Mouse (Mus musculus) frontal cortex, postnatal 36 days (tissue): ENCODE data around the gene P2rx7.
A peak's percentile ranks its signal among the peaks of the same experiment; 100 is the strongest.
"Not testable (repeated sequence)": the region's sequence is repeated elsewhere in the genome, so short reads cannot be mapped to it uniquely, and the experiment has no call there.

Experiments
- DNase-seq, 2 experiments: peaks; one replicate each; pipeline ENCODE4 v3.0.0; 2022; ENCODE audit warnings: low spot score in 2 of 2

P2rx7 gene

DNA sequence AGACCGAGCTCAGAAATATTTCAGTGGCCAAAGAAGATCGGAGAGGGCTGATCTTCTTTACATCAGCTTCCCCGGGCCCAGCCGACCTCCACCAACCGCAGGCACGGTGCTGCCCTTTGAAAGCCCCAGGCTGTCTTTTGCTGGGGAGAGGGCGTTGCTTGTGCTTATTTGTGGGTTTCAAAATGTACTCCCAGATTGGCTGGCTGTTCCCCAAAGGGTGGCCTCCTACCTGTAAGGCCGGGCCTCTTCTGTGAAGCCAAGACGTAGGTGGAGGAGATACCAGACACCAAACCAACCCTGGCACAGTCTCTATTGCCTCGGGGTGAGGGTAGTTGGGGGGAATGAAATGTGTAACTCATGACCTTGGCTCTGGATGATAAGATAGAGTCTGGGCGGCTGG lies 2.3 kb downstream of the P2rx7 start:
- DNase-seq: no peak

- DNase-seq: no peak
These were observed 3.7 kb downstream of the P2rx7 start for GRCm38 (mm10) chr5:122647256-122647924.

DNA sequence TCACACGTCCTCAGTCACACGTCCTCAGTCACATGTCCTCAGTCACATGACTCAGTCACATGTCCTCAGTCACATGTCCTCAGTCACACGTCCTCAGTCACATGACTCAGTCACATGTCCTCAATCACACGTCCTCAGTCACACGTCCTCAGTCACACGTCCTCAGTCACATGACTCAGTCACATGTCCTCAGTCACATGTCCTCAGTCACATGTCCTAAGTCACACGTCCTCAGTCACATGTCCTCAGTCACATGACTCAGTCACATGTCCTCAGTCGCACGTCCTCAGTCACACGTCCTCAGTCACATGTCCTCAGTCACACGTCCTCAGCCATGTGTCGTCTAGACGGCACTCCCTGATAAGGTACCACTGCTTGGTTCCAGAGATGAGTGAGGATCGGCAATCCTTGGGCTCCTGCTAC lies 4.3 kb downstream of the P2rx7 start:
- not testable (repeated sequence) for DNase-seq

- peak in 1 of 2 experiments; percentile 56 for DNase-seq
These were observed 5.6 kb downstream of the P2rx7 start for GRCm38 (mm10) chr5:122649264-122649663.

GRCm38 (mm10) chr5:122650100-122650499 lies 6.4 kb downstream of the P2rx7 start:
- no peak for DNase-seq

GRCm38 (mm10) chr5:122652506-122652905 lies 8.8 kb downstream of the P2rx7 start:
- DNase-seq: no peak

- DNase-seq: peak in 1 of 2 experiments; percentile 63
These were observed 9.4 kb downstream of the P2rx7 start for GRCm38 (mm10) chr5:122653112-122653445.

DNA sequence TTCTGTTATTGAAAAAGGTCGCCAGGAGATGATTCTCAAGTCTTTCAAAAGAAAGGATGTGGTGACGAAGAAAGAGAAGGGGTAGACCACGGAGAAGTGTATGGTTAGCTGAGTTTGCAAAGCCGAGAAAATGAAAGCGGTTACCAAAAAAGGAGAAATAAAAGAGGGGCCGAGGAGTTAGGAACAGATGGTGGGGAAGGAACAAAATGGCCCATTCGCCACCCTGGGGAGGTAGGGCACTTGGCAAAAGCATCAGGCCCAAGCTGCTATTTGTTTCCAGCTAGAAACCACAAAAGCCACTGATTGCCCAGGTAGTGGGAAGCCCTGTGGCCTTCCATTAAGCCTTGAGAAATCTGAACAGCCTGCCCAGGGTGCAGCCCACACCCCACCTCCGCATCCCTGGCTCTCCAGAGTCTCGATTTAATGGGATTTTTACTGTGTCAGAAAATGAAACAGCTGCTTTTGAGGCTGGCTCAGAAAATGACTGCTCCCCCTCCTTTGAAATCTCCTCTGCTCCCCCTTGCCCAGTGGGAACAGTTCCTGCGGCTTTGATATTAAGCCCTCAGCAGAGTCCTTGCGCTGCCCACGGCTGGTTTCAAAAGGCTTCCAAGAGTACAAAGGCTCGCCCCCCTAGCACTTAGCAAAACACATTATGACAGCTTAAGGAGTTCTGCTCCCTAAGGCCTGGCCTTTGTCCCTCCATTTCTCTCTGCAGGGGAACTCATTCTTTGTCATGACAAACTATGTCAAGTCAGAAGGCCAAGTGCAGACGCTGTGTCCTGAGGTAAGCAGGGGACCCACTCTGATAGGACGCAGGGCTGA lies 9.9 kb downstream of the P2rx7 start:
- peak; percentile 68 to 69 for DNase-seq

GRCm38 (mm10) chr5:122654268-122654573 lies 10.5 kb downstream of the P2rx7 start:
- DNase-seq: no peak

DNA sequence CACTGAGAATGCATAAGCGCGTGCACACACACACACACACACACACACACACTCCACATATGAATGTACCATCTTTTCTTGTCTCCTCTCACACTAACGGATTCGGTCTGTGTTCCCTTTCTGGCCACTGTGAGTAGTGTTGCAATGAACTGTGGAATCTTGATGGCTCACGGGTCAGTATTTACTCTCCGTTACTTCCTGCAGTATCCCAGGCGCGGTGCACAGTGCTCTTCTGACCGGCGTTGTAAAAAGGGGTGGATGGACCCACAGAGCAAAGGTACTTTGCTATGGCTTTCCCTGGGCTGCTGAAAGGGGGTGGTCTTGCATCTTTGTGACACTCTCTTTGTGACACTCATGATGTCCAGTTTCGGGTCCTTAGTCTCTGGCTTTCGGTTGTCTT lies 13.1 kb downstream of the P2rx7 start:
- no peak for DNase-seq

DNA sequence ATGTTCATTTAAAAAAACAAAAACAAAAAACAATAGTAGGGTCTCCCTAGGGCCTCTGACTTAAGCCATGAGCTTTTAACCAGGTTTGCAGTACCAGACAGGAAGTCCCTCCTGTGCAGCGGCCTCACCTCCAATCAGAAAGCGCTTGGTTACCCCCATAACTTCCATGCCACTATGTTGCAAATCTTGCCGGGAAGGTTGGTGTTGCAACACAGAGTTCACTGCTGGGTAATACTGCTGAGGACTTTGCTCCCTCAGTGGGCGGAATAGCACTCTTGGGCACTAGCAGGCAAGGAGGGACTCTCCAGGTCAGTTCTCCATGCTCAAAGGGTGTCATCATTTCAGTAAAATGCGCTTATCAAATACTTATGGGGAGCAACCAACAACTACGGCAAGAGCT lies 18.8 kb downstream of the P2rx7 start:
- no peak for DNase-seq

- DNase-seq: no peak
These were observed 21.3 kb downstream of the P2rx7 start for GRCm38 (mm10) chr5:122665036-122665435.

DNA sequence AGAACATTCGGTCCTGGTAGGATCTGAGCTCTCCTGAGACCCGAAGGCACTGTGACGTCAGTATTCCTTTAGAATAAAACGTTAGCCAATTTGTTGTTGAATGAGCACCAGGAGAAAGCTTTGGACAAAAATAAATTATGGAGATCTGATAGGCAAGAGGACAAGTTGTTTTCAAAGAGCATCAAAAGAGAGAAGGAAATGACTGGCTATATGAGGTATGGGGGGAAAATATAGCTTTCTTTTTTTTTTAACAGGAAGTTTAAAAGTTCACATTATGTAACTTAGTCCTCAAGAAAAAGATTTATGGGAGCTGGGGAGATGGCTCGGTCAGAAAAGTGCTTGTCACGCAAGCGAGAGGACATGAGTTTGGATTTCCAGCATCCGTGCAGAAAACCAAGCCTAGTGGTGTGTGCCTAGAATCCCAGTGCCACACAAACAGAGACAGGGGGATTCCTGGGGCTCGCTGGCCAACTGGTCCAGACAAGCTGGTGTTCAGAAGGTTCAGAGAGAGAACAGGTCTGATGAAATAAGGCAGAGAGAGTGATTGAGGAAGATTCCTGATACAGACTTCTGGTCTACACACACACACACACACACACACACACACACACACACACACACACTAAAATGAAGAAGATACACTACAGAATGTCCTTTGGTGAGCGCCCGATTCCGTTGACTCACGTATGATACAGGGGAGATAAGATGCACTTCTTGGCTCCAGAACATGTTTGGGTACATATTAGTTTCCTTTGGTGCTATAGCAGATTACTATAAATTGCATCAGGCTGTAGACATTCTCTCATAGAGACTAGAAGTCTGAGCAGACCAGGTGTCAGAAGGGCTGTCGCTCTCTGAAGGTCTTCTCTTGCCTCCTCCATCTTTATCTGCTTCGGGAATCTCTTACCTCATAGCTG lies 25.5 kb downstream of the P2rx7 start:
- no peak for DNase-seq

DNA sequence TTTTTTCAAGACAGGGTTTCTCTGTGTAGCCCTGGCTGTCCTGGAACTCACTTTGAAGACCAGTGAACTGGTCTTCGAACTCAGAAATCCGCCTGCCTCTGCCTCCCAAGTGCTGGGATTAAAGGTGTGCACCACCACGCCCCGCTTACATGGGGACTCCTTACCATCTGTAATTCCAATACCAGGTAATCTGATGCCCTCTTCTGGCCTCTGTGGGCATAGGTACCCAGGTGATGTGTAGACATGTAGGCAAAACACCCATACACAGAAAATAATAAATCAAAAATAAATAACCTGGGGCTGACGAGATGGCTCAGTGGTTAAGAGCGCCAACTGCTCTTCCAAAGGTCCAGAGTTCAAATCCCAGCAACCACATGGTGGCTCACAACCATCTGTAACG lies 27.9 kb downstream of the P2rx7 start:
- DNase-seq: peak in 1 of 2 experiments; percentile 33

DNA sequence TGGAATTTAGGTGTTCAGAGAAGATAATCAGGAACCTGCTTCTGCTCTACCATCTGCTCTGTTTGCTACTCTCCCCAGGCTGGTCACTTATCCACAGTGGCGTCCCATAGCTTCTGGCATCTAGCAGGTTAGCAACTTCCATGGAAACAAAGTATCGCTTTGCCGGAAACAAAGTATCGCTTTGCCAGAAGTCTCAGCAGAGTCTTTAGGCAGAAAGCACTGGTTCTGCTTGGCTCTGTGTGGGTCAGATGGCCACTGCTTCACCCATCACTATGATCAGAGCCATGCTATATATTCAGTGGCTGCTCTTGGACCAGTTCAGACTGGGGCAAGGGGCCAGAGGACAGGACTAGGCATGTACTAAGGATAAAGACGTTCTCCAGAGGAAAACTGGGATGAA lies 28.6 kb downstream of the P2rx7 start:
- no peak for DNase-seq

GRCm38 (mm10) chr5:122676002-122676401 lies 32.3 kb downstream of the P2rx7 start:
- no peak for DNase-seq

DNA sequence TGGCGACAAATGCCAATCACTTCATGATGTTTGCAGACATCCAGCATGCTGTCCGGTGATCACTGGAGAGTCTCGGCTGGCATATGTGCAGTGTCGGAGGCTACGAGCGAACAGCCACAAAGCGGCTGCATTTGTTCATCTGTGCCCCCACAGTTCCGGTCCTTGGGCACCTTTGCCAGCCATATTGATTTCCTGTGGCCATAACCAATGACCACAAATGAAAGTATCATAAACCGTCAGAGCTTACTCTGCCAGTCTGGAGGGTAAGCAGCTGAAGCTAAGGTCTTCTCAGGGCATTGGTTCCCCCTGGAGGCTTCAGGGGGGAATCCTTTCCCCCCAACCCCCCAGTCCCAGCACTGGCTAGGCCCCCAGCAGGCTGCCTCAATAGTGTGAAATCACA lies 34.3 kb downstream of the P2rx7 start:
- DNase-seq: no peak

- peak in 1 of 2 experiments; percentile 10 for DNase-seq
These were observed 36.2 kb downstream of the P2rx7 start for GRCm38 (mm10) chr5:122679881-122680280.

GRCm38 (mm10) chr5:122681276-122681675 lies 37.6 kb downstream of the P2rx7 start:
- DNase-seq: no peak

DNA sequence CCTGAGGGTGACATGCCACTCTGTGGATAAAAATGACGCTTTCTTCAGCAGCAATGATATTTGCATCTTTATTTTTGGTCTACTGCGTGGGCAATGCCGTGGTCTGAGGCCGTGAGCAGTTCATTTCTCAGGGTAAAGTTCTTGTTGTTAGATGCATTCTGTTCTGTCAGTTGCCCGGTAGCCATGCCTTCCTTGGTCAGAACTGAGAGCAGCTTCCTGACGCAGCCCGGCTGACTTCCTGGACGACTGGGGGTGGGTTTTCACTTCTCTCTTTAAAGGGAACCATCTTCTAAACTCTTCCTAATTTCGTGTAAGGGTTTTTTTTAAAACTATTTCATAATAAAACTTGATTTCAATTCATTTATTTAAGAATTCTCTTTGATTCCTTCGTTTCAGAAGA lies 40.2 kb downstream of the P2rx7 start:
- no peak for DNase-seq

DNA sequence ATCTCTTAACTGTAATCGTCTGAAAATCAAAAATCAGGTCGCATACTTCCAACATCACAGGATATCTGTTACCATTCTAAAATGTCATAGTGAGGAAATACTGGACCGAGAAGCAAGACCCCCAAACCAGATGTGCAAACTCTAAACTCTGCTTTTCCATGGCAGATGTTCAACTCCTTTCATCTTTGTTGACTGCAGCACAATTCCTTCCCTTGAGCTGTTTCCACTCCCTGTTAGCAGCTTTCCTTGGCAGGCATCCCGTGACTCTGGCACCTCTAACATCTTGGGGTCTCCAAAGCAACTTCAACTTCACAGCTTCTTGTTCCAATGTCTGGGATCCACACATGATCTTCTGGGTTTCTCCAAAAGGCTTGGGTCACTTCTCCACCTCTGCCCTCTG lies 43.7 kb downstream of the P2rx7 start:
- no peak for DNase-seq

DNA sequence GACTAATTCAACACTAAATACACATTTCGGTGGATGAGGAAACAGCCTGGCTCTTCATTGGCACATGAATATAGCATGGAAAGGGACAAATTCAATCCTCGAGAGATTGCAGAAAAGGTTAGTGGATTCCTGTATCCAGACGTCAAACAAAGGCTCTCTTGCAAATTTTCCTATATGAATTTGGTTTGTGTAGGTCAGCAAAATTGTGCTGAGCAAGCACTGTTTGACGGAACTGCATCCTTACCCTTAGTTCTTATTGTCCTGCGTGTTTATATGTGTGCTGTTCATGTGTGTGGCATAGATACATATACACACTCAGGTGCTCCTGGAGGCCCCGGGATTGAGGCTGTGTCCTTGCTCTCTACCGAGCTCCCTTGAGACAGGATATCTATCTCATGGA lies 45.4 kb downstream of the P2rx7 start:
- no peak for DNase-seq
